Mouse (Mus musculus) brain, embryonic 14.5 days (tissue): Measurements from ENCODE around the gene Ccno.

Experiments used
- CTCF ChIP-seq: fragments of 200-500 bp; IDR thresholded peaks from 2 replicates; pipeline ENCODE4 v1.5.1; 2012; ENCODE audit warnings: inconsistent platforms, mild to moderate bottlenecking, moderate library complexity, borderline replicate concordance; ENCODE audit not compliant: insufficient read depth, insufficient read length; ENCODE audit errors: extremely low read depth
- POLR2A ChIP-seq: fragments of 200-500 bp; IDR thresholded peaks from 2 replicates; pipeline ENCODE4 v1.6.1; 2012; ENCODE audit warnings: mild to moderate bottlenecking, inconsistent platforms, borderline replicate concordance; ENCODE audit not compliant: poor library complexity, insufficient read depth, insufficient read length, severe bottlenecking; ENCODE audit errors: extremely low read depth

- TF ChIP-seq CTCF: no peak
- TF ChIP-seq POLR2A: peak; percentile 39; the same call in 1 of the 2 replicates
These were observed 44.4 kb downstream of the Ccno start for GRCm38 (mm10) chr13:113031792-113032571.
